Mouse (Mus musculus) forebrain, embryonic 11.5 days (tissue): ENCODE measurements at regions not wholly inside any gene's neighbourhood (a gene's known extent, or its start where the extent isn't known, plus 50 kb on each side); places are given as distances from the start of the nearest gene placed in this dataset.

Experiments
- ATAC-seq: fragments of 200-750 bp; cut with Nextera tagmentation; replicated peaks from 2 replicates; pipeline ENCODE4 v1.8.0; 2017; ENCODE audit warnings: moderate TSS enrichment; ENCODE audit not compliant: low FRiP score
- DNase-seq: peaks from one replicate; pipeline ENCODE4 v3.0.0-alpha.2; 2017; ENCODE audit warnings: low spot score
- H3K27ac ChIP-seq: fragments of 300-500 bp; sonication (generic); 2 replicates; pipeline ENCODE4 v1.5.1; 2014; ENCODE audit warnings: low read depth, low read length
- H3K27me3 ChIP-seq: fragments of 300-500 bp; sonication (generic); 2 replicates; pipeline ENCODE4 v1.6.1; 2014; ENCODE audit warnings: mild to moderate bottlenecking, low read length, mixed read lengths; ENCODE audit not compliant: control insufficient read depth, insufficient read depth
- H3K36me3 ChIP-seq: fragments of 300-500 bp; sonication (generic); 2 replicates; pipeline ENCODE4 v1.6.1; 2014; ENCODE audit warnings: mild to moderate bottlenecking, low read length, moderate library complexity, mixed read lengths; ENCODE audit not compliant: control insufficient read depth, insufficient read depth
- H3K4me1 ChIP-seq: fragments of 300-500 bp; sonication (generic); replicated peaks from 2 replicates; pipeline ENCODE4 v1.6.1; 2014; ENCODE audit warnings: low read length, mixed read lengths; ENCODE audit not compliant: control insufficient read depth, insufficient read depth
- H3K4me2 ChIP-seq: fragments of 300-500 bp; sonication (generic); 2 replicates; pipeline ENCODE4 v1.6.1; 2014; ENCODE audit warnings: low read depth, mild to moderate bottlenecking, low read length, moderate library complexity, mixed read lengths; ENCODE audit not compliant: severe bottlenecking
- H3K4me3 ChIP-seq: fragments of 300-500 bp; sonication (generic); 2 replicates; pipeline ENCODE4 v1.5.1; 2014; ENCODE audit warnings: low read depth, low read length
- H3K9ac ChIP-seq: fragments of 300-500 bp; sonication (generic); 2 replicates; pipeline ENCODE4 v1.6.1; 2014; ENCODE audit warnings: low read length
- H3K9me3 ChIP-seq: fragments of 300-500 bp; sonication (generic); 2 replicates; pipeline ENCODE4 v1.6.1; 2016; ENCODE audit warnings: low read length, mixed read lengths; ENCODE audit not compliant: control insufficient read depth
- WGBS: fragments of 180-500 bp; shearing (Covaris S2); extraction: QIAGEN DNeasy Blood & Tissue Kit; methylation state at CpG from one replicate; pipeline ENCODE4 v1.1.7; 2014; 5-methylcytosine and 5-hydroxymethylcytosine counted together

DNA sequence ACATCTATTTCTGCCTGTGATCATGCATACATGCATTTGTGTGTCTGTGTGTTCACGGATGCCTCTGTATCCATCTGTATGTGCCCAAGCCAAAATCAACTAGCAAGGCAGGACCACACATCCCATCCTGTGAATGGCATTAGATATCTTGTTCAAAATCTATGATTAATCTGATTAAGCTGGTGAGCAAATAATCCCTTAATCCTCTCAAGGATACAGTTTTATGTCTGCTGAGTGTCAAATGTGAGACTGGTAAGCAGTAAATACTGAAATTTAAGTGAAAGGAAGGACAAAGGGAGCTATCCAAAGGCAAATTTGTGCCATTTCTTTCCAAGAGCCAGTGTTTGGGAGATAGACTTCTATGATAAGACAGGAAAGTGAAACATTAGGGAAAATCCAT lies 683.4 kb downstream of the Cypt12 start:
- no peaks in the 10 kb centered on the region for H3K4me1 ChIP-seq
- no peaks in the 10 kb centered on the region for H3K36me3 ChIP-seq
- no peak overlapping the region for H3K4me2 ChIP-seq
- ATAC-seq: no peak
- H3K27ac ChIP-seq: no peak overlapping the region
- H3K27me3 ChIP-seq: no peaks in the 10 kb centered on the region
- H3K9me3 ChIP-seq: no peaks in the 10 kb centered on the region
- H3K9ac ChIP-seq: no peak overlapping the region
- DNase-seq: no peak
- WGBS: 78% methylated on average over 1 of the region's 1 CpGs
- H3K4me3 ChIP-seq: no peak overlapping the region

GRCm38 (mm10) chr3:18634855-18635254 lies 686.6 kb downstream of the Cypt12 start:
- no peak overlapping the region for H3K9ac ChIP-seq
- no peaks in the 10 kb centered on the region for H3K36me3 ChIP-seq
- H3K27me3 ChIP-seq: no peaks in the 10 kb centered on the region
- no peak overlapping the region for H3K27ac ChIP-seq
- ATAC-seq (no peak), DNase-seq (no peak)
- H3K4me1 ChIP-seq: no peaks in the 10 kb centered on the region
- no peak overlapping the region for H3K4me3 ChIP-seq
- no peaks in the 10 kb centered on the region for H3K9me3 ChIP-seq
- no peak overlapping the region for H3K4me2 ChIP-seq

DNA sequence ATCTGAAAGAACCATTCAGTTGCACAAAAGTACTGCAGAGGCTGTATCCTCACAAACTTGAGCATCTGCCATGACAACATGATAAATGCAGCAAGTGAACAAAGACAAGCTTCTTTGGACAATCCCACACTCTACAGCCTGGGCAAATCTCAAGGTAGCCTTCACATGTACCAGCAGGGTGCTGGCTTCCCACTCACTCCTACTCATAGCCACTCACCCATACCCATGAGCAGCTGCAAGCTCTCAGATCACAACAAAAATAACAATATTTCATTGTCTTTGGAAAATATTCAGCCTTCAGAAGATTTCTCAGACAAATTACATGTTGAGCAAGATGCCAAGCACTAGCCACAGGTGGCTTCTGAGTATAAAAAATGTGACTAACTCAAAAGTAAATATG lies 689.3 kb downstream of the Cypt12 start:
- H3K27me3 ChIP-seq: no peaks in the 10 kb centered on the region
- no peak overlapping the region for H3K9ac ChIP-seq
- no peaks in the 10 kb centered on the region for H3K9me3 ChIP-seq
- no peak overlapping the region for H3K4me2 ChIP-seq
- no peaks in the 10 kb centered on the region for H3K4me1 ChIP-seq
- no peak overlapping the region for H3K27ac ChIP-seq
- ATAC-seq (no peak), DNase-seq (no peak)
- H3K4me3 ChIP-seq: no peak overlapping the region
- no peaks in the 10 kb centered on the region for H3K36me3 ChIP-seq

DNA sequence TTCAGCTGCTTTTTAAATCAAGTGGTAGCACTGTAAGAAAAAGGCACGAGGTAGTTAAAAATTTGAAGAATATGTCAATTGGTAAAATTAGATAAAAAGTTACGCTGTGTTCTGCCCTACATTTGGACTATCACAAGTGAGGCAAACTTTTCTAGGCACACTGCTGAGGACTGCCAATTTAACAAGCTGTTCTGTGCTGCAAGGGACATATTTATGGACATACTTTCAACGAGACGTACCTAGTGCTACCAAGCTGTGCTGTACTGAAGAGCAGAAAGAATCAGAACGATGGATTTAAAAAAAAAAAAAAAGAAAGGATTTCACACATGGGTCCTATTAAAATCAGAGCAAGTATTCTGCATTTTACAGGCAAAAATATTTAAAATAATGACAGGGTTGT lies 692.1 kb downstream of the Cypt12 start:
- Histone ChIP-seq H3K36me3 (no peaks in the 10 kb centered on the region), H3K4me1 (no peaks in the 10 kb centered on the region), H3K27me3 (no peaks in the 10 kb centered on the region), H3K27ac (no peak overlapping the region), H3K4me3 (no peak overlapping the region), H3K9ac (no peak overlapping the region), H3K9me3 (no peaks in the 10 kb centered on the region), H3K4me2 (no peak overlapping the region)
- ATAC-seq: no peak
- no peak for DNase-seq
- 90% methylated on average over 5 of the region's 5 CpGs for WGBS

DNA sequence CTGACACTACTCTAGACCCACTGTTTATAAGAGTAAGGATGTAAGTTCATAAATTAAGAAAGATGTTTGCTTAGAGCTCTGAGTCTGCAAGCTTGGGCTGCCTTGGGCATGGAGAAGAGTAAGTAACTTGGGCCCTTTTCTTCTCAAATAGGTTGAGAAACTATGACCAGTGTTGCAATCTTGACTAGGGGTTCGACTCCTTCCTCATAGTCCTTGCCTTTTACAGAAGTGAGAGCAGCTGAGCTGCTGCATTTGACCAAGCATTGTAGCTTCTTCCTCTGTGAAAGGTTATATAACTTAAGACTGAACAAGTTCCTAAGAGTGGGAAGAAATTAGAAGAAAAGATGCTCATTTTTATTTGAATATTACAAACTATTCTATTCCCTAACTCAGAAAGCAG lies 693.5 kb downstream of the Cypt12 start:
- no peaks in the 10 kb centered on the region for H3K36me3 ChIP-seq
- H3K9ac ChIP-seq: no peak overlapping the region
- no peaks in the 10 kb centered on the region for H3K4me1 ChIP-seq
- H3K27ac ChIP-seq: no peak overlapping the region
- 92% methylated on average over 1 of the region's 1 CpGs for WGBS
- no peaks in the 10 kb centered on the region for H3K27me3 ChIP-seq
- no peak overlapping the region for H3K4me3 ChIP-seq
- H3K9me3 ChIP-seq: no peaks in the 10 kb centered on the region
- ATAC-seq (no peak), DNase-seq (no peak)
- H3K4me2 ChIP-seq: no peak overlapping the region

DNA sequence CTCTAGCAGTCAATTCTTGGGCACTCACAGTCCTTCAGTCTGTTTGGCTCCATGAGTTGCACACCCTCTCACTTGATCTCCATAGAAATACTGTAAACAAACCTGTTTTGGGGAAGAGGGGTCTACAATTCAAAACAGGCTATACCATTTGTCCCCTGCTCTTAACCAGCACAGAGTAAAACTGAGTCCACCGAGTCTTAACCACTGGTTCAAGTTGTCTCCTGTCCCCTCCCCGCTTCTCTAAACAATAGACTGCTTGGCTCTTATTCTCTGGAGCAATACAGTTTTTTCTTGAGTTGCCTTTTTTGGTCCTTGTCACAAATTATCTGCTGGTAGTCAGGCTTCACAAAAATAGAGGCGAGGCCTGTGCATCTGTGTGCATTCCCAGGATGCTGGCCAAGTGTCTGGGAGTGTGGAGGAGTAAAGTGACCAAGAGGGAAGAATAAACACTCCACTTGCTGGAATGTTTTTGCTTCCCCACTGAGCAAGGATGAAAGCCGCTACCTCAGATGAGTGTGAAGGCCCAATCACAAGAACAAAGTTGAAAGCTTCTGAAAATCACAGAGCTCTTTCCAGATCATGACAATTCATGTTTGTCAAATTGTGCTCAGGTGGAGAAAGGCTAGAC lies 695.3 kb downstream of the Cypt12 start:
- Histone ChIP-seq H3K4me1 (no peaks in the 10 kb centered on the region), H3K4me3 (no peak overlapping the region), H3K27ac (no peak overlapping the region), H3K9me3 (no peaks in the 10 kb centered on the region), H3K4me2 (no peak overlapping the region), H3K36me3 (no peaks in the 10 kb centered on the region), H3K27me3 (no peaks in the 10 kb centered on the region), H3K9ac (no peak overlapping the region)
- DNase-seq (no peak), ATAC-seq (no peak)
- 84% methylated on average over 4 of the region's 4 CpGs for WGBS

DNA sequence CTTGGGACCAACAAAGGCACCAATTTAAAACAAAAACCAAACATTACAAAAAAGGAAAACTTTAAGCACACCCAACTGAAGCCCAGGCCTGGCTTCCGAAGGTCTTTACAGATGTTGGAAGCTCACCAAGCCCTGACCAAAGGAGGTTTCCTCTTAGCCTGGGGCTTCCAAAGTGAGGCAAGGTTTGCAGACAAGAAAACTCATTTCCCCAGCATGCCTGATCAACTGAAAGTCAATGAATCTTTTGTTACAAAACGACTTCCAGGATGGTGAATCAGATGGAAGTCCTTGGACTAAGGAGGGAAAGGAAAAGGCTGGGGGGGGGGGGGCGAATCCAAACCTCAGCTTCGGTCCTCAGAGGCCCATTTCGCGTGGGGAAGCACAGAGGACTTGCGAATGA lies 697.3 kb downstream of the Cypt12 start:
- 61% methylated on average over 7 of the region's 7 CpGs for WGBS
- no peaks in the 10 kb centered on the region for H3K4me1 ChIP-seq

GRCm38 (mm10) chr3:18645927-18646326 lies 697.7 kb downstream of the Cypt12 start:
- 45% methylated on average over 7 of the region's 7 CpGs for WGBS
- H3K9ac ChIP-seq: no peak overlapping the region
- H3K4me2 ChIP-seq: no peak overlapping the region
- H3K9me3 ChIP-seq: no peaks in the 10 kb centered on the region
- no peak overlapping the region for H3K4me3 ChIP-seq
- H3K4me1 ChIP-seq: no peaks in the 10 kb centered on the region
- H3K36me3 ChIP-seq: no peaks in the 10 kb centered on the region
- no peak for ATAC-seq
- no peak overlapping the region for H3K27ac ChIP-seq
- no peak for DNase-seq
- no peaks in the 10 kb centered on the region for H3K27me3 ChIP-seq

More for the DNA sequence above, 697.3 kb downstream of the Cypt12 start:
- Histone ChIP-seq H3K27ac (no peak overlapping the region), H3K4me2 (no peak overlapping the region), H3K36me3 (no peaks in the 10 kb centered on the region), H3K9ac (no peak overlapping the region), H3K27me3 (no peaks in the 10 kb centered on the region), H3K9me3 (no peaks in the 10 kb centered on the region), H3K4me3 (no peak overlapping the region)
- DNase-seq: no peak
- no peak for ATAC-seq

DNA sequence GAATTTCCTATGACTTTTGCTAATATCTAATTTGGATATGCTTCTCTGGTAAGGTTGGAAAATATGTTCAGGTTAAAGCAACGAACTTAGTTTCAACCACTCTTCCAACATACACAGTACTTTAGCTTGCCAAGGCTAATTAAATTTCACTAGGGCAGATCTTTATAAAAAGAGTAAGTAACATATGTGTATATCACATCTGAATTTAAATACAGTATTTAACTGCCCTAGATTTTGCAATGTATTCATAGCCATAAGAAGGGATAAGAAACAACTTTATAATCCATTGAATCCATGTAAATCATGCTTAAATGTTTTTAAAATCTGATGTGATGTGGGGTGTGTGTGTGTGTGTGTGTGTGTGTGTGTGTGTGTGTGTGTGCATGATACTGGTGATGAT lies 705.3 kb downstream of the Cypt12 start:
- Histone ChIP-seq H3K27ac (no peak overlapping the region), H3K4me2 (no peak overlapping the region), H3K4me1 (no peaks in the 10 kb centered on the region), H3K9ac (no peak overlapping the region), H3K36me3 (no peaks in the 10 kb centered on the region), H3K9me3 (no peaks in the 10 kb centered on the region), H3K4me3 (no peak overlapping the region), H3K27me3 (no peaks in the 10 kb centered on the region)
- DNase-seq: no peak
- ATAC-seq: no peak
- 89% methylated on average over 1 of the region's 1 CpGs for WGBS
